Mouse (Mus musculus): ENCODE measurements at regions not wholly inside any gene's neighbourhood (a gene's known extent, or its start where the extent isn't known, plus 50 kb on each side); places are given as distances from the start of the nearest gene placed in this dataset.

DNA sequence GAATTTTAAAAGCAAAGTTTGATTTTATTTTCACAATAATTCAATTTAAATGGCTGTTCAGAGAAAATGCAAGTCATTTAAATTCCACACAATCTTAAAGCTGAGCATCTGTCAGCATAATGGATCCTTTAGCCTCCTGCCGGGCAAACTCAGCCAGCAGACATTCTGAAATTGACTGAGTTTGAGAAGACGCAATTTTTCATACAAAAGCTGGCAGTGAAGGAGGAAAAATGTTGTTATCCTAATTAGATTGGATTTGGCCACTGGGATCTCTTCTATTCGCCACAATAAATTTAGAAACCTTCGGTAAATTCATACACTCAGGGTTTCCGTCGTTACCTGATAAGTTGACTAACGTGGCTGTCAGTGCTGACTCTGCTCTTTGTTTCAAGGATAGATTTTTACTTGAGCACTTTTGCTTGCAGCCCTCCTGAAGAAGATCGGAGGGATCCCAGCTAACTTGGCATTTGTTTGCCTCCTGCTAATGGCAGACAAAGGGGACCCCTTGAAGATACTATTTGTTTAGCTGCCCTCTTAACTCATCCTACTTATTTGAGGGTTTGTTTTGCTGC, 244.9 kb upstream of the Fsip2 start:
- ATAC-seq (ENCODE audit: insufficient read depth) (no peak), DNase-seq (peak; percentile 2)
- Histone ChIP-seq H3K4me3 (ENCODE audit: low read depth, low read length) (no peak overlapping the region), H3K9me3 (ENCODE audit: low read depth, low read length) (no peaks in the 10 kb centered on the region), H3K4me2 (no peak overlapping the region; the same call in 1 of the 2 replicates), H3K27ac (ENCODE audit: low read depth) (no peak overlapping the region), H3K27me3 (ENCODE audit: insufficient read depth, low read length) (no peaks in the 10 kb centered on the region), H3K4me1 (ENCODE audit: insufficient read depth) (no peaks in the 10 kb centered on the region), H3K36me3 (ENCODE audit: insufficient read depth) (no peaks in the 10 kb centered on the region), H3K9ac (no peak overlapping the region)
- TF ChIP-seq CTCF (IDR thresholded peaks at IDR 0.05; ENCODE audit: low read depth), result no peak
- WGBS, result 30% methylated on average over 8 of the region's 8 CpGs

GRCm38 (mm10) chr2:82701851-82702250, 241.6 kb upstream of the Fsip2 start:
- Histone ChIP-seq H3K4me3 (ENCODE audit: low read depth, low read length) (no peak overlapping the region), H3K9me3 (ENCODE audit: low read depth, low read length) (no peaks in the 10 kb centered on the region), H3K36me3 (ENCODE audit: insufficient read depth) (no peaks in the 10 kb centered on the region), H3K4me1 (ENCODE audit: insufficient read depth) (no peaks in the 10 kb centered on the region), H3K9ac (no peak overlapping the region), H3K4me2 (no peak overlapping the region), H3K27me3 (ENCODE audit: insufficient read depth, low read length) (no peaks in the 10 kb centered on the region), H3K27ac (ENCODE audit: low read depth) (no peak overlapping the region)
- DNase-seq (no peak), ATAC-seq (ENCODE audit: insufficient read depth) (no peak)
- WGBS, result 77% methylated on average over 2 of the region's 2 CpGs
- no peak for TF ChIP-seq CTCF (IDR thresholded peaks at IDR 0.05; ENCODE audit: low read depth)

DNA sequence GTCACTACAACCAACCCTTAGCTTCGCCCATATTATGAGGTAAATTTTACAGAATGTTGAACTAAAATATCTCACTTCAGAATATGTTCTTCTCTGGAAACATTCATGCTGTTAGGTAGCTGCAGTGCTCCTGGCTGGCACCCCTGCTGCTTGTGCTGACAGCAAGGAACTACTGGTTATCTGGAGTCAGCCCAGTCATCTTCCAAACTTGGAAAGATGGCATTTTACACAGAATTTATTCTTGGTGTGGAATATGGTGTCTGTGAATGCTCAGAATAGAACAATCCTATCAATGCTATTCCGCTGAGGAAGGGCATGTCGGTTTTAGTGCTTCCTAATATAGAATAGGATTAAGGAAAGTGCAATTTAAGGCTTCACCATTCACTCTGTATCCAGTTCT, 227.7 kb upstream of the Fsip2 start:
- H3K9me3 ChIP-seq (ENCODE audit: low read depth, low read length), result no peaks in the 10 kb centered on the region
- no peaks in the 10 kb centered on the region for H3K36me3 ChIP-seq (ENCODE audit: insufficient read depth)
- H3K4me1 ChIP-seq (ENCODE audit: insufficient read depth), result no peaks in the 10 kb centered on the region
- TF ChIP-seq CTCF (IDR thresholded peaks at IDR 0.05; ENCODE audit: low read depth), result no peak
- no peak overlapping the region for H3K4me2 ChIP-seq
- no peak for DNase-seq
- H3K4me3 ChIP-seq (ENCODE audit: low read depth, low read length), result no peak overlapping the region
- H3K27ac ChIP-seq (ENCODE audit: low read depth), result no peak overlapping the region
- no peak for ATAC-seq (ENCODE audit: insufficient read depth)
- no peaks in the 10 kb centered on the region for H3K27me3 ChIP-seq (ENCODE audit: insufficient read depth, low read length)
- no peak overlapping the region for H3K9ac ChIP-seq
- WGBS, result 65% methylated on average over 3 of the region's 3 CpGs

Data from lung, embryonic 14.5 days (tissue).